Mouse (Mus musculus): ENCODE measurements around the gene Xpnpep3. TPM values are rescaled to one million over a fixed set of nuclear protein-coding genes. Genes with fewer than 3 reads are reported as not detected.
A peak's percentile ranks its signal among the peaks of the same experiment; 100 is the strongest.

The Xpnpep3 gene
- polyA plus RNA-seq, 1 experiment from 2014 or later, result 5.2 TPM

GRCm38 (mm10) chr15:81418065-81418464 lies 18.1 kb downstream of the Xpnpep3 start:
- Histone ChIP-seq H3K27me3 (replicated peaks; ENCODE audit: control insufficient read depth, insufficient read depth, low read length) (no peaks in the 10 kb centered on the region), H3K36me3 (ENCODE audit: control insufficient read depth, insufficient read depth, low read length) (0 out of 2 replicates have a peak, but pooled peaks cover 4% of the 10 kb centered on the region), H3K4me3 (ENCODE audit: low read depth, low read length) (no peak overlapping the region), H3K4me2 (ENCODE audit: low read length) (no peak overlapping the region), H3K4me1 (ENCODE audit: control insufficient read depth, insufficient read depth, low read length) (no peaks in the 10 kb centered on the region), H3K9ac (ENCODE audit: low read length) (no peak overlapping the region), H3K27ac (ENCODE audit: low read depth, low read length) (no peak overlapping the region), H3K9me3 (replicated peaks; ENCODE audit: control insufficient read depth, low read length) (no peaks in the 10 kb centered on the region)
- WGBS, result 96% methylated on average over 4 of the region's 4 CpGs
- no peak for DNase-seq (ENCODE audit: low spot score)
- ATAC-seq, result no peak

DNA sequence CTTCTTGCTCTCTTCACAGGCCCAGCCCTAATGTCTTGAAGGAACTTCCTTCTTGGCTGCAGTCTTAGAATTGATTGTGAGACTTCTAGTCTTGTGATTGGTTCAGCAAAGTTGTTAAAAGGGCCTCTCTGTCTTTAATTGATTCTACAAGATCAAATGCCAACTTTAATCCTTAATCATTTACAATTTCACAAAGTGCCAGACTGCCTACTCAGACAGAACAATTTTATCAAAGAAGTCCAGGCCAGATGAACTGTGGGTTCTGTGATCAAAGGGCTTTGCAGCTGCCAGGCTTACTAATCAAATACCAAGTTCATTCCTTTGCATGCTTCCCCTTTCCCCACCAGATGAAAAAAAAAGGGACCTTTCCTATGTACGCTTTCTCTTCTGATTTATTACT lies 21.5 kb downstream of the Xpnpep3 start:
- Histone ChIP-seq H3K36me3 (ENCODE audit: control insufficient read depth, insufficient read depth, low read length) (0 out of 2 replicates have a peak, but pooled peaks cover 1% of the 10 kb centered on the region), H3K27me3 (replicated peaks; ENCODE audit: control insufficient read depth, insufficient read depth, low read length) (no peaks in the 10 kb centered on the region), H3K9me3 (replicated peaks; ENCODE audit: control insufficient read depth, low read length) (no peaks in the 10 kb centered on the region), H3K4me1 (ENCODE audit: control insufficient read depth, insufficient read depth, low read length) (no peaks in the 10 kb centered on the region), H3K9ac (ENCODE audit: low read length) (no peak overlapping the region), H3K27ac (ENCODE audit: low read depth, low read length) (no peak overlapping the region), H3K4me2 (ENCODE audit: low read length) (no peak overlapping the region), H3K4me3 (ENCODE audit: low read depth, low read length) (no peak overlapping the region)
- WGBS, result 43% methylated on average over 1 of the region's 1 CpGs
- DNase-seq (ENCODE audit: low spot score) (peak; percentile 54), ATAC-seq (no peak)

- Histone ChIP-seq H3K27ac (ENCODE audit: low read depth, low read length) (peak overlapping the region; percentile 52), H3K27me3 (replicated peaks; ENCODE audit: control insufficient read depth, insufficient read depth, low read length) (no peaks in the 10 kb centered on the region), H3K4me1 (ENCODE audit: control insufficient read depth, insufficient read depth, low read length) (no peaks in the 10 kb centered on the region), H3K9ac (ENCODE audit: low read length) (no peak overlapping the region), H3K9me3 (replicated peaks; ENCODE audit: control insufficient read depth, low read length) (no peaks in the 10 kb centered on the region), H3K4me3 (ENCODE audit: low read depth, low read length) (no peak overlapping the region), H3K4me2 (ENCODE audit: low read length) (no peak overlapping the region), H3K36me3 (ENCODE audit: control insufficient read depth, insufficient read depth, low read length) (peaks cover 2% of the 10 kb centered on the region)
- no peak for ATAC-seq
- 44% methylated on average over 7 of the region's 7 CpGs for WGBS
- peak; percentile 23 for DNase-seq (ENCODE audit: low spot score)
Observed at GRCm38 (mm10) chr15:81422156-81422681, 22.3 kb downstream of the Xpnpep3 start.

GRCm38 (mm10) chr15:81425311-81425710 lies 25.4 kb downstream of the Xpnpep3 start:
- no peak for DNase-seq (ENCODE audit: low spot score)
- 86% methylated on average over 3 of the region's 3 CpGs for WGBS
- ATAC-seq, result no peak

GRCm38 (mm10) chr15:81427947-81428346 lies 28.0 kb downstream of the Xpnpep3 start:
- Histone ChIP-seq H3K4me2 (ENCODE audit: low read length) (no peak overlapping the region), H3K9me3 (replicated peaks; ENCODE audit: control insufficient read depth, low read length) (no peaks in the 10 kb centered on the region), H3K4me1 (ENCODE audit: control insufficient read depth, insufficient read depth, low read length) (no peaks in the 10 kb centered on the region), H3K4me3 (ENCODE audit: low read depth, low read length) (no peak overlapping the region), H3K9ac (ENCODE audit: low read length) (no peak overlapping the region), H3K27ac (ENCODE audit: low read depth, low read length) (no peak overlapping the region), H3K36me3 (ENCODE audit: control insufficient read depth, insufficient read depth, low read length) (peaks cover 30% of the 10 kb centered on the region), H3K27me3 (replicated peaks; ENCODE audit: control insufficient read depth, insufficient read depth, low read length) (no peaks in the 10 kb centered on the region)
- DNase-seq (ENCODE audit: low spot score) (no peak), ATAC-seq (no peak)
- WGBS, result 93% methylated on average over 2 of the region's 2 CpGs

More at GRCm38 (mm10) chr15:81425311-81425710, 25.4 kb downstream of the Xpnpep3 start:
- no peak overlapping the region for H3K4me2 ChIP-seq (ENCODE audit: low read length)
- H3K27ac ChIP-seq (ENCODE audit: low read depth, low read length), result no peak overlapping the region
- peaks cover 13% of the 10 kb centered on the region for H3K36me3 ChIP-seq (ENCODE audit: control insufficient read depth, insufficient read depth, low read length)
- H3K4me1 ChIP-seq (ENCODE audit: control insufficient read depth, insufficient read depth, low read length), result no peaks in the 10 kb centered on the region
- no peaks in the 10 kb centered on the region for H3K27me3 ChIP-seq (replicated peaks; ENCODE audit: control insufficient read depth, insufficient read depth, low read length)
- no peaks in the 10 kb centered on the region for H3K9me3 ChIP-seq (replicated peaks; ENCODE audit: control insufficient read depth, low read length)
- H3K9ac ChIP-seq (ENCODE audit: low read length), result no peak overlapping the region
- no peak overlapping the region for H3K4me3 ChIP-seq (ENCODE audit: low read depth, low read length)

DNA sequence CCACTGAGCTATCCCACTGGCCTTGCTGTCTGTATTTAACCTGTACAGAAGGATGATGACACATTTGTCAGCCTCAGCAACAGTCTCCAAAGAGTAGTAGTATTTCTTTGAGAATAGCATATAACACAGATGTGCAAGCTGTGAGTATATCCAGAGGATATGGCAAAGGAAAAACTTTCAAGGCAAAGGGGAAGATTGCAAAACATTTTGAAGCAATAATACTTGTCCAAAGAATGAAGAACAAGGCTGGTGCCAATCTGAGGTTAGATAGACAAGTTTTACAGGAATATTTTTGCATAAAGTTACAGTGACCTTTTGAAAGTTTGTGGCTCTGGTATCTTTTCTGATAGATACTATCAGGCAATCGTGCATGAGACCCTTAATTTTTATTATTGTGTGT lies 31.3 kb downstream of the Xpnpep3 start:
- Histone ChIP-seq H3K9me3 (replicated peaks; ENCODE audit: control insufficient read depth, low read length) (no peaks in the 10 kb centered on the region), H3K4me1 (ENCODE audit: control insufficient read depth, insufficient read depth, low read length) (no peaks in the 10 kb centered on the region), H3K4me2 (ENCODE audit: low read length) (no peak overlapping the region), H3K9ac (ENCODE audit: low read length) (no peak overlapping the region), H3K4me3 (ENCODE audit: low read depth, low read length) (no peak overlapping the region), H3K27me3 (replicated peaks; ENCODE audit: control insufficient read depth, insufficient read depth, low read length) (no peaks in the 10 kb centered on the region), H3K36me3 (ENCODE audit: control insufficient read depth, insufficient read depth, low read length) (peaks cover 30% of the 10 kb centered on the region), H3K27ac (ENCODE audit: low read depth, low read length) (no peak overlapping the region)
- ATAC-seq, result no peak
- WGBS, result 95% methylated on average over 1 of the region's 1 CpGs
- DNase-seq (ENCODE audit: low spot score), result no peak

- DNase-seq (ENCODE audit: low spot score) (no peak), ATAC-seq (no peak)
- 96% methylated on average over 1 of the region's 1 CpGs for WGBS
- Histone ChIP-seq H3K4me2 (ENCODE audit: low read length) (no peak overlapping the region), H3K9me3 (replicated peaks; ENCODE audit: control insufficient read depth, low read length) (no peaks in the 10 kb centered on the region), H3K36me3 (ENCODE audit: control insufficient read depth, insufficient read depth, low read length) (peaks cover 25% of the 10 kb centered on the region), H3K9ac (ENCODE audit: low read length) (no peak overlapping the region), H3K4me3 (ENCODE audit: low read depth, low read length) (no peak overlapping the region), H3K27me3 (replicated peaks; ENCODE audit: control insufficient read depth, insufficient read depth, low read length) (no peaks in the 10 kb centered on the region), H3K27ac (ENCODE audit: low read depth, low read length) (no peak overlapping the region), H3K4me1 (ENCODE audit: control insufficient read depth, insufficient read depth, low read length) (no peaks in the 10 kb centered on the region)
Observed at GRCm38 (mm10) chr15:81438345-81438744, 38.4 kb downstream of the Xpnpep3 start.

DNA sequence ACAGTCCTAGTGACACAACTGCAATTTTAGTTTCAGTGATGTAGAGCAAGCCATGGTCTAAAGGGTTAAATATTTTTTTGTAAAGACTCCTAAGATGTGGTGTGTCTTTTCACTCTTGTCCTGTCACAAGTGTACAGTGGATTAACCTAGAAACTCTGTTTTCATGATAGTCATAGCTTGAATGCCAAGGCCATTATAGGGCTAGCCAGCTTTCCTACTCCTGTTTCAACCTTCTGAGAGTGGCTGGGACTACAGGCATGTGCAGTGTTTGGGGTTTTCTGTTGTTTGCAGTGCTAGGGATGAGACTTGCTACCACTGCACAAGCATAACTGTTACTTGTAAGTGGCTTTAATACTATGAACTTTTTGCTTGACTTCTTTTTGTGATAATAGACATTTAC lies 39.3 kb downstream of the Xpnpep3 start:
- Histone ChIP-seq H3K27ac (ENCODE audit: low read depth, low read length) (no peak overlapping the region), H3K4me2 (ENCODE audit: low read length) (no peak overlapping the region), H3K9ac (ENCODE audit: low read length) (no peak overlapping the region), H3K9me3 (replicated peaks; ENCODE audit: control insufficient read depth, low read length) (no peaks in the 10 kb centered on the region), H3K36me3 (ENCODE audit: control insufficient read depth, insufficient read depth, low read length) (peaks cover 25% of the 10 kb centered on the region), H3K4me3 (ENCODE audit: low read depth, low read length) (no peak overlapping the region), H3K4me1 (ENCODE audit: control insufficient read depth, insufficient read depth, low read length) (no peaks in the 10 kb centered on the region), H3K27me3 (replicated peaks; ENCODE audit: control insufficient read depth, insufficient read depth, low read length) (no peaks in the 10 kb centered on the region)
- no peak for ATAC-seq
- DNase-seq (ENCODE audit: low spot score), result no peak

DNA sequence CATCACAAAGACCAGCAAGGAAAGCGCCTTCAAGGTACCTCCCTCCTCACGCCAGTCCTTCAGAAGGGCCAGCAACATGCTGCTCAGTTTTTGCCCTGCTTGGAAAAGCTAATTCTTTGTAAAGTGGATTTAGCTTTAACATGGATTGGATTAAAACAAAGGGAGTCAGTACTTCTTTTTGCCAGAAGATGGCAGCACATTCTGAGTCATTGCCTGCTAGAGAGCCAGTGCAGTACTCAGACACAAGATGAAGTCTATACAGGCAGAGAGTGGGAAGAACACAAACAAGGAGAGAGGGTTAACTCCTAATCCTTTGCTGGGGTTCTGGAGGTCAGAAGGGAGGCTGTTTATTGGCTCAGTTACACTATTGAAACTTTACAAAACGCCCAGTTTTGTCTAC lies 48.5 kb downstream of the Xpnpep3 start:
- ATAC-seq (peak; percentile 63; the same call in 1 of the 2 replicates), DNase-seq (ENCODE audit: low spot score) (peak; percentile 89)
- Histone ChIP-seq H3K4me2 (ENCODE audit: low read length) (no peak overlapping the region), H3K9ac (ENCODE audit: low read length) (no peak overlapping the region), H3K36me3 (ENCODE audit: control insufficient read depth, insufficient read depth, low read length) (peaks cover 19% of the 10 kb centered on the region), H3K27ac (ENCODE audit: low read depth, low read length) (0 out of 2 replicates have a peak overlapping the region, but pooled peaks have one; percentile 21), H3K4me1 (ENCODE audit: control insufficient read depth, insufficient read depth, low read length) (no peaks in the 10 kb centered on the region), H3K9me3 (replicated peaks; ENCODE audit: control insufficient read depth, low read length) (no peaks in the 10 kb centered on the region), H3K27me3 (replicated peaks; ENCODE audit: control insufficient read depth, insufficient read depth, low read length) (no peaks in the 10 kb centered on the region), H3K4me3 (ENCODE audit: low read depth, low read length) (no peak overlapping the region)
- WGBS, result 54% methylated on average over 3 of the region's 3 CpGs

Measured in forebrain, embryonic 14.5 days (tissue).